Mouse (Mus musculus) stomach, embryonic 15.5 days (tissue): ENCODE results near the gene Ifitm3. TPM values are rescaled to one million over a fixed set of nuclear protein-coding genes. Genes with fewer than 3 reads are reported as not detected.

Experiments
- ATAC-seq: fragments of 200-750 bp; cut with Nextera tagmentation; 2 replicates; pipeline ENCODE4 v1.8.0; 2017; ENCODE audit warnings: low read depth, moderate number of reproducible peaks, moderate TSS enrichment; ENCODE audit not compliant: insufficient read depth, low FRiP score
- H3K27ac ChIP-seq: fragments of 300-500 bp; sonication (generic); 2 replicates; pipeline ENCODE4 v1.5.1; 2015; ENCODE audit warnings: mild to moderate bottlenecking, inconsistent platforms
- H3K27me3 ChIP-seq: fragments of 300-500 bp; sonication (generic); replicated peaks from 2 replicates; pipeline ENCODE4 v1.6.1; 2015; ENCODE audit warnings: inconsistent platforms
- H3K36me3 ChIP-seq: fragments of 300-500 bp; sonication (generic); 2 replicates; pipeline ENCODE4 v1.6.1; 2015; ENCODE audit warnings: inconsistent platforms
- H3K4me1 ChIP-seq: fragments of 300-500 bp; sonication (generic); 2 replicates; pipeline ENCODE4 v1.6.1; 2015; ENCODE audit warnings: inconsistent platforms
- H3K4me2 ChIP-seq: fragments of 300-500 bp; sonication (generic); 2 replicates; pipeline ENCODE4 v1.6.1; 2015; ENCODE audit warnings: mild to moderate bottlenecking, inconsistent platforms
- H3K4me3 ChIP-seq: fragments of 300-500 bp; sonication (generic); replicated peaks from 2 replicates; pipeline ENCODE4 v1.5.1; 2015; ENCODE audit warnings: inconsistent platforms
- H3K9ac ChIP-seq: fragments of 300-500 bp; sonication (generic); 2 replicates; pipeline ENCODE4 v1.6.1; 2015; ENCODE audit warnings: inconsistent platforms
- H3K9me3 ChIP-seq: fragments of 300-500 bp; sonication (generic); 2 replicates; pipeline ENCODE4 v1.6.1; 2016; ENCODE audit warnings: inconsistent platforms
- WGBS: fragments of 180-500 bp; shearing (Covaris S2); methylation state at CpG from one replicate; pipeline ENCODE4 v1.1.7; 2015; 5-methylcytosine and 5-hydroxymethylcytosine counted together
- polyA plus RNA-seq: library from polyadenylated mRNA; unstranded; fragments of >200 nt; fragmentation: Nextera tagmentation; extraction: Ambion mirVana; gene quantifications from 2 replicates; pipeline ENCODE4 v1.2.1, GENCODE M21; 2015

Gene Ifitm3
- polyA plus RNA-seq = 368 and 413 TPM in 2 replicates

- Histone ChIP-seq H3K36me3 (no peaks in the 10 kb centered on the region), H3K9me3 (no peaks in the 10 kb centered on the region), H3K4me3 (peak within 1 kb of the TSS; percentile 54), H3K9ac (peak within 1 kb of the TSS; percentile 39), H3K27me3 (no peaks in the 10 kb centered on the region), H3K4me1 (peaks cover 25% of the 10 kb centered on the region), H3K4me2 (peak within 1 kb of the TSS; percentile 65), H3K27ac (peak within 1 kb of the TSS; percentile 92)
- 9% methylated on average over 10 of the region's 10 CpGs for WGBS
- ATAC-seq = peak; percentile 32; the same call in 1 of the 2 replicates
Observed at GRCm38 (mm10) chr7:141010593-141010992, at the start of gene Ifitm3. Gene Ifitm3 (minus strand): TSS chr7:141010770.

GRCm38 (mm10) chr7:141059929-141060328 lies 49.4 kb upstream of the Ifitm3 start:
- H3K4me1 ChIP-seq = peaks cover 13% of the 10 kb centered on the region; the same call in 1 of the 2 replicates
- H3K9me3 ChIP-seq = no peaks in the 10 kb centered on the region
- H3K4me2 ChIP-seq = peak overlapping the region; percentile 99
- H3K27ac ChIP-seq = no peak overlapping the region
- no peaks in the 10 kb centered on the region for H3K27me3 ChIP-seq
- no peaks in the 10 kb centered on the region for H3K36me3 ChIP-seq
- WGBS = 63% methylated on average over 2 of the region's 2 CpGs
- ATAC-seq = 0 out of 2 replicates have a peak, but pooled peaks have one; percentile 28
- H3K9ac ChIP-seq = no peak overlapping the region
- H3K4me3 ChIP-seq = no peak overlapping the region

GRCm38 (mm10) chr7:141058601-141059341 lies 48.2 kb upstream of the Ifitm3 start:
- no peaks in the 10 kb centered on the region for H3K27me3 ChIP-seq
- H3K4me2 ChIP-seq = no peak overlapping the region
- H3K9ac ChIP-seq = no peak overlapping the region
- H3K4me3 ChIP-seq = no peak overlapping the region
- no peaks in the 10 kb centered on the region for H3K9me3 ChIP-seq
- no peak for ATAC-seq
- H3K27ac ChIP-seq = no peak overlapping the region
- peaks cover 13% of the 10 kb centered on the region; the same call in 1 of the 2 replicates for H3K4me1 ChIP-seq
- no peaks in the 10 kb centered on the region for H3K36me3 ChIP-seq
- WGBS = 85% methylated on average over 14 of the region's 14 CpGs

- Histone ChIP-seq H3K9me3 (no peaks in the 10 kb centered on the region), H3K36me3 (no peaks in the 10 kb centered on the region), H3K9ac (no peak overlapping the region), H3K4me1 (peaks cover 13% of the 10 kb centered on the region; the same call in 1 of the 2 replicates), H3K4me3 (no peak overlapping the region), H3K4me2 (no peak overlapping the region), H3K27me3 (no peaks in the 10 kb centered on the region), H3K27ac (no peak overlapping the region)
- WGBS = 83% methylated on average over 1 of the region's 1 CpGs
- no peak for ATAC-seq
Observed at GRCm38 (mm10) chr7:141057541-141057940, 47.0 kb upstream of the Ifitm3 start.

- H3K4me3 ChIP-seq = no peak overlapping the region
- H3K4me2 ChIP-seq = no peak overlapping the region
- WGBS = 84% methylated on average over 6 of the region's 6 CpGs
- H3K9ac ChIP-seq = no peak overlapping the region
- ATAC-seq = no peak
- H3K9me3 ChIP-seq = no peaks in the 10 kb centered on the region
- H3K27ac ChIP-seq = no peak overlapping the region
- H3K4me1 ChIP-seq = peaks cover 9% of the 10 kb centered on the region; the same call in 1 of the 2 replicates
- H3K36me3 ChIP-seq = no peaks in the 10 kb centered on the region
- H3K27me3 ChIP-seq = no peaks in the 10 kb centered on the region
Observed at GRCm38 (mm10) chr7:141056976-141057375, 46.4 kb upstream of the Ifitm3 start.

- H3K4me2 ChIP-seq = no peak overlapping the region
- H3K4me3 ChIP-seq = no peak overlapping the region
- H3K27me3 ChIP-seq = no peaks in the 10 kb centered on the region
- 75% methylated on average over 4 of the region's 4 CpGs for WGBS
- 0 out of 2 replicates have a peak, but pooled peaks cover 3% of the 10 kb centered on the region for H3K4me1 ChIP-seq
- H3K27ac ChIP-seq = no peak overlapping the region
- no peaks in the 10 kb centered on the region for H3K36me3 ChIP-seq
- no peak for ATAC-seq
- no peaks in the 10 kb centered on the region for H3K9me3 ChIP-seq
- H3K9ac ChIP-seq = no peak overlapping the region
Observed at GRCm38 (mm10) chr7:141055785-141056184, 45.2 kb upstream of the Ifitm3 start.

- H3K27me3 ChIP-seq = no peaks in the 10 kb centered on the region
- ATAC-seq = no peak
- peaks cover 6% of the 10 kb centered on the region; the same call in 1 of the 2 replicates for H3K4me1 ChIP-seq
- no peak overlapping the region for H3K4me2 ChIP-seq
- no peaks in the 10 kb centered on the region for H3K9me3 ChIP-seq
- WGBS = 69% methylated on average over 2 of the region's 2 CpGs
- no peak overlapping the region for H3K4me3 ChIP-seq
- H3K9ac ChIP-seq = no peak overlapping the region
- H3K36me3 ChIP-seq = no peaks in the 10 kb centered on the region
- H3K27ac ChIP-seq = no peak overlapping the region
Observed at GRCm38 (mm10) chr7:141052421-141052820, 41.9 kb upstream of the Ifitm3 start.

- ATAC-seq = no peak
- Histone ChIP-seq H3K4me2 (no peak overlapping the region), H3K27ac (no peak overlapping the region), H3K9ac (no peak overlapping the region), H3K4me1 (peaks cover 10% of the 10 kb centered on the region; the same call in 1 of the 2 replicates), H3K4me3 (no peak overlapping the region), H3K36me3 (no peaks in the 10 kb centered on the region), H3K9me3 (no peaks in the 10 kb centered on the region), H3K27me3 (no peaks in the 10 kb centered on the region)
- 86% methylated on average over 4 of the region's 4 CpGs for WGBS
Observed at GRCm38 (mm10) chr7:141052016-141052415, 41.4 kb upstream of the Ifitm3 start.

- Histone ChIP-seq H3K27ac (no peak overlapping the region), H3K4me1 (peaks cover 14% of the 10 kb centered on the region; the same call in 1 of the 2 replicates), H3K9me3 (no peaks in the 10 kb centered on the region), H3K27me3 (no peaks in the 10 kb centered on the region), H3K4me3 (no peak overlapping the region), H3K4me2 (no peak overlapping the region), H3K36me3 (no peaks in the 10 kb centered on the region), H3K9ac (no peak overlapping the region)
- no peak for ATAC-seq
- 64% methylated on average over 17 of the region's 17 CpGs for WGBS
Observed at GRCm38 (mm10) chr7:141051060-141051685, 40.6 kb upstream of the Ifitm3 start.

- H3K27ac ChIP-seq = no peak overlapping the region
- no peak overlapping the region for H3K4me3 ChIP-seq
- peaks cover 14% of the 10 kb centered on the region; the same call in 1 of the 2 replicates for H3K4me1 ChIP-seq
- no peak overlapping the region for H3K4me2 ChIP-seq
- no peak overlapping the region for H3K9ac ChIP-seq
- 83% methylated on average over 2 of the region's 2 CpGs for WGBS
- H3K27me3 ChIP-seq = no peaks in the 10 kb centered on the region
- ATAC-seq = no peak
- no peaks in the 10 kb centered on the region for H3K9me3 ChIP-seq
- no peaks in the 10 kb centered on the region for H3K36me3 ChIP-seq
Observed at GRCm38 (mm10) chr7:141049326-141049725, 38.8 kb upstream of the Ifitm3 start.

GRCm38 (mm10) chr7:141048226-141049218 lies 38.0 kb upstream of the Ifitm3 start:
- 9% methylated on average over 21 of the region's 21 CpGs for WGBS

More at GRCm38 (mm10) chr7:141048226-141049218, 38.0 kb upstream of the Ifitm3 start:
- ATAC-seq = peak; percentile 84
- Histone ChIP-seq H3K4me3 (peak overlapping the region; percentile 28), H3K27me3 (no peaks in the 10 kb centered on the region), H3K27ac (peak overlapping the region; percentile 90), H3K4me1 (peaks cover 15% of the 10 kb centered on the region; the same call in 1 of the 2 replicates), H3K9me3 (no peaks in the 10 kb centered on the region), H3K9ac (peak overlapping the region; percentile 4; the same call in 1 of the 2 replicates), H3K4me2 (peak overlapping the region; percentile 63), H3K36me3 (no peaks in the 10 kb centered on the region)
